Mouse (Mus musculus) bone marrow macrophage, adult 2 months (primary cell): ENCODE measurements around the gene Luzp1.

Source experiments
- CTCF ChIP-seq: IDR thresholded peaks from 2 replicates; pipeline ENCODE4 v1.5.1; 2012; ENCODE audit warnings: low read depth, mild to moderate bottlenecking, low read length, moderate library complexity
- POLR2A ChIP-seq: IDR thresholded peaks from 2 replicates; pipeline ENCODE4 v1.6.1; 2012; ENCODE audit warnings: mild to moderate bottlenecking, low read depth, low read length, borderline replicate concordance

DNA sequence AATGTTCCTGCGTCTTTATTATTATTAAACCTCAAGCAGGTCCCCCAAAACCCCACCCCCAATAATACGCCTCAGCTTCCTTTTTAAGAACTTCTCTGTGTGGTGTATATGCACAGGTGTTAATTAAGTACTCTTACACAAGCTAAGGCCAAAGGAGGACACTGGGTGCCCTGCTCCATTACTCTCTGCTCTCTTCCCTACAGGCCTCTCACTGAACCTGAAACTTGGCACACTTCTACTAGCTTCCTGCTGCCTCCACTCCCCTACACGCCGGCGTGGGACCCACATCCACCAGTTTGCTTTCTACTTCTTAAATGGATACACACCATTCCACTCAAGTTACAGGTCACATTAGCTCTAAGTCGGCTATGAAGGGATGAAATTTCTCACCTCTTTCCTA is 125.7 kb downstream of the Luzp1 start:
- TF ChIP-seq CTCF (no peak), POLR2A (no peak)
